Mouse (Mus musculus) G1E (cell line): ENCODE results near the gene Icmt.

Experiments
- CTCF ChIP-seq: IDR thresholded peaks from 2 replicates; pipeline ENCODE4 v1.5.1; 2012; ENCODE audit warnings: low read depth, low read length, inconsistent platforms, mixed read lengths
- GATA1 ChIP-seq: IDR thresholded peaks from 2 replicates; pipeline ENCODE4 v1.6.1; 2012; ENCODE audit warnings: borderline replicate concordance, low read length, inconsistent platforms, mixed read lengths
- POLR2AphosphoS5 ChIP-seq: IDR thresholded peaks from 2 replicates; pipeline ENCODE4 v1.6.1; 2012; ENCODE audit warnings: low read depth, low read length, inconsistent platforms; ENCODE audit not compliant: insufficient replicate concordance
- TAL1 ChIP-seq: conservative IDR thresholded peaks from 2 replicates; pipeline ENCODE4 v1.6.1; 2012; ENCODE audit warnings: low read depth, low read length, inconsistent platforms, mixed read lengths

- TF ChIP-seq CTCF (no peak), GATA1 (no peak), TAL1 (no peak), POLR2AphosphoS5 (no peak)
These were observed 16.2 kb downstream of the Icmt start for GRCm38 (mm10) chr4:152313211-152313632.
